Mouse (Mus musculus): ENCODE data around the gene 2610001J05Rik. TPM values are rescaled to one million over a fixed set of nuclear protein-coding genes. Genes with fewer than 3 reads are reported as not detected.

2610001J05Rik gene
- total RNA-seq, 1 experiment from 2014 or later: 46.1 TPM

DNA sequence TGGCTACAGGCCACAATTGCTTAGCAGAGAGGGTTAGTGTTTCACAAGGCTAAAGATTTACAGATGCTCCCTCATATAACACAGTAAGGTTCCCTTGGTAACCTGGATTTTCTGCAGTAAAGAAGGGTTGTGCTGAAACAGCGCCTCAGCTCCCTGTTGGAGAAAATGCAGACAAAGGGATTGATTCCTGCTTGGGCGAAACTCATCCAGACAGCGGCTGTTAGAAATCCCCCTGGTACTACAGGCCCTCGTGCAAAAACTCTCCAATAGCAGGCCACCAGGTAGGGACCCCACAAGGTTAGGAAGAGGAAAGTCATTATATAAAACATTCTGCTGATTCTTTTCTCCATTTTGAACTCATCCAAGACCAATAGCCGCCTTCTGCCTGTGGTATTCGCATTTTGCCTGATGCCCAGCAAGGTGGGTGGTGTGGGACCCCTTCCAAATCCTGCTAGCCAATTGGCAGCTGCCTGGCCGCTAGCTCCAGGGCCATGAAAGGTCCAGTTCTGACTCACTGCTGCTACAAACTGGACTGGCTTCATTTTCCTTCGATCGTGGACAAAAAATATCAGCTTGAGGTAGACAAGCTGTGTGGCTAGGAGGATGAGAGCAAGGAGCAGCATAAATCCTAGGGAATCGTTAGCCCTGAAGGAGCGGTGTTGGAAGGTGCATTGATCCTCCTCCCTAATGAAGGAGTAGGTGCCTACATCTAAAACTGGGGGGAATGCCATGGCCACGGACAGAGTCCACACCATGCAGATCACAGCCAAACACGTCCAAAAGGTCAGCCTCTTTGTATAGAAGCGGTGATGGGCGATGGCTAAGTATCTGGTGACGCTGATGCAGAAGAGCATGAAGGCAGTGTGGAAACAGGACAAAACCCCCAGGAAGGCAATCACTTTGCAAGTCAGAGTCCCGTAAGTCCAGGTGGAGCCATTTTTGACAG lies 35.3 kb downstream of the 2610001J05Rik start:
- DNase-seq: peak; percentile 3

- DNase-seq: no peak
Measured at GRCm38 (mm10) chr6:13832770-13833169, 38.5 kb downstream of the 2610001J05Rik start.

- no peak for DNase-seq
Measured at GRCm38 (mm10) chr6:13828877-13829276, 42.4 kb downstream of the 2610001J05Rik start.

Other genes with a start within 250 kb of the 2610001J05Rik start
- gene Bmt2, start 193.6 kb downstream of the 2610001J05Rik start, total RNA-seq (2021): 13.5 and 14.6 TPM in 2 replicates
- 0.95 and 1.6 TPM in 2 replicates for gene Gpr85, start 31.6 kb downstream of the 2610001J05Rik start, total RNA-seq (2021)